Mouse (Mus musculus) midbrain, embryonic 15.5 days (tissue): ENCODE measurements at regions not wholly inside any gene's neighbourhood (a gene's known extent, or its start where the extent isn't known, plus 50 kb on each side); places are given as distances from the start of the nearest gene placed in this dataset.

Experiments used
- ATAC-seq: fragments of 200-750 bp; cut with Nextera tagmentation; replicated peaks from 2 replicates; pipeline ENCODE4 v1.8.0; 2017; ENCODE audit warnings: moderate TSS enrichment
- H3K27ac ChIP-seq: fragments of 300-500 bp; sonication (generic); 2 replicates; pipeline ENCODE4 v1.5.1; 2015; ENCODE audit warnings: mild to moderate bottlenecking, inconsistent platforms
- H3K27me3 ChIP-seq: fragments of 300-500 bp; sonication (generic); replicated peaks from 2 replicates; pipeline ENCODE4 v1.6.1; 2015; ENCODE audit warnings: inconsistent platforms
- H3K36me3 ChIP-seq: fragments of 300-500 bp; sonication (generic); replicated peaks from 2 replicates; pipeline ENCODE4 v1.6.1; 2015; ENCODE audit warnings: inconsistent platforms
- H3K4me1 ChIP-seq: fragments of 300-500 bp; sonication (generic); 2 replicates; pipeline ENCODE4 v1.6.1; 2015; ENCODE audit warnings: inconsistent platforms
- H3K4me2 ChIP-seq: fragments of 300-500 bp; sonication (generic); 2 replicates; pipeline ENCODE4 v1.6.1; 2015; ENCODE audit warnings: inconsistent platforms, mild to moderate bottlenecking, moderate library complexity
- H3K4me3 ChIP-seq: fragments of 300-500 bp; sonication (generic); 2 replicates; pipeline ENCODE4 v1.5.1; 2015; ENCODE audit warnings: mild to moderate bottlenecking, inconsistent platforms
- H3K9ac ChIP-seq: fragments of 300-500 bp; sonication (generic); 2 replicates; pipeline ENCODE4 v1.6.1; 2015; ENCODE audit warnings: mild to moderate bottlenecking, inconsistent platforms
- H3K9me3 ChIP-seq: fragments of 300-500 bp; sonication (generic); 2 replicates; pipeline ENCODE4 v1.6.1; 2016; ENCODE audit warnings: inconsistent platforms
- WGBS: fragments of 180-500 bp; shearing (Covaris S2); methylation state at CpG from one replicate; pipeline ENCODE4 v1.1.7; 2015; ENCODE audit warnings: mixed read lengths; 5-methylcytosine and 5-hydroxymethylcytosine counted together

- no peak for ATAC-seq
- Histone ChIP-seq H3K4me1 (peaks cover 12% of the 10 kb centered on the region), H3K27ac (0 out of 2 replicates have a peak overlapping the region, but pooled peaks have one; percentile 3), H3K4me2 (no peak overlapping the region), H3K9ac (no peak overlapping the region), H3K36me3 (no peaks in the 10 kb centered on the region), H3K9me3 (no peaks in the 10 kb centered on the region), H3K27me3 (no peaks in the 10 kb centered on the region), H3K4me3 (no peak overlapping the region)
- 59% methylated on average over 19 of the region's 19 CpGs for WGBS
Measured at GRCm38 (mm10) chr13:43930081-43930981, 145.8 kb downstream of the Cd83 start.

- H3K9ac ChIP-seq, result no peak overlapping the region
- no peak overlapping the region for H3K27ac ChIP-seq
Measured at GRCm38 (mm10) chr13:43932946-43933345, 148.4 kb downstream of the Cd83 start.

GRCm38 (mm10) chr13:43935284-43935683 lies 150.7 kb downstream of the Cd83 start:
- WGBS, result 93% methylated on average over 6 of the region's 6 CpGs
- Histone ChIP-seq H3K4me3 (no peak overlapping the region), H3K4me1 (peaks cover 29% of the 10 kb centered on the region), H3K27me3 (no peaks in the 10 kb centered on the region), H3K27ac (no peak overlapping the region), H3K4me2 (no peak overlapping the region), H3K9me3 (no peaks in the 10 kb centered on the region), H3K36me3 (no peaks in the 10 kb centered on the region), H3K9ac (no peak overlapping the region)
- ATAC-seq, result no peak

More at GRCm38 (mm10) chr13:43932946-43933345, 148.4 kb downstream of the Cd83 start:
- no peak overlapping the region for H3K4me3 ChIP-seq
- H3K36me3 ChIP-seq, result no peaks in the 10 kb centered on the region
- 54% methylated on average over 7 of the region's 7 CpGs for WGBS
- ATAC-seq, result no peak
- no peaks in the 10 kb centered on the region for H3K27me3 ChIP-seq
- no peaks in the 10 kb centered on the region for H3K9me3 ChIP-seq
- H3K4me2 ChIP-seq, result no peak overlapping the region
- peaks cover 22% of the 10 kb centered on the region for H3K4me1 ChIP-seq

- Histone ChIP-seq H3K9ac (no peak overlapping the region), H3K9me3 (no peaks in the 10 kb centered on the region), H3K4me2 (no peak overlapping the region), H3K27me3 (no peaks in the 10 kb centered on the region), H3K36me3 (no peaks in the 10 kb centered on the region), H3K4me3 (no peak overlapping the region), H3K27ac (no peak overlapping the region; the same call in 1 of the 2 replicates), H3K4me1 (peaks cover 22% of the 10 kb centered on the region)
- ATAC-seq, result 0 out of 2 replicates have a peak, but pooled peaks have one; percentile 52
- WGBS, result 9% methylated on average over 4 of the region's 4 CpGs
Measured at GRCm38 (mm10) chr13:43936504-43936903, 151.9 kb downstream of the Cd83 start.

GRCm38 (mm10) chr13:43938611-43939010 lies 154.0 kb downstream of the Cd83 start:
- WGBS, result 74% methylated on average over 7 of the region's 7 CpGs
- Histone ChIP-seq H3K9ac (no peak overlapping the region), H3K4me1 (peaks cover 17% of the 10 kb centered on the region), H3K9me3 (no peaks in the 10 kb centered on the region), H3K4me2 (no peak overlapping the region), H3K27me3 (no peaks in the 10 kb centered on the region), H3K4me3 (no peak overlapping the region), H3K27ac (no peak overlapping the region), H3K36me3 (no peaks in the 10 kb centered on the region)
- ATAC-seq, result no peak

- Histone ChIP-seq H3K4me2 (no peak overlapping the region), H3K4me3 (no peak overlapping the region), H3K36me3 (no peaks in the 10 kb centered on the region), H3K4me1 (peaks cover 17% of the 10 kb centered on the region), H3K27me3 (no peaks in the 10 kb centered on the region), H3K27ac (no peak overlapping the region), H3K9me3 (no peaks in the 10 kb centered on the region), H3K9ac (no peak overlapping the region)
- 12% methylated on average over 4 of the region's 4 CpGs for WGBS
- ATAC-seq, result 0 out of 2 replicates have a peak, but pooled peaks have one; percentile 70
Measured at GRCm38 (mm10) chr13:43939375-43939774, 154.8 kb downstream of the Cd83 start.

- Histone ChIP-seq H3K4me3 (no peak overlapping the region), H3K9ac (no peak overlapping the region), H3K9me3 (no peaks in the 10 kb centered on the region), H3K4me1 (peaks cover 12% of the 10 kb centered on the region), H3K4me2 (no peak overlapping the region), H3K36me3 (no peaks in the 10 kb centered on the region), H3K27ac (no peak overlapping the region), H3K27me3 (no peaks in the 10 kb centered on the region)
- WGBS, result 80% methylated on average over 8 of the region's 8 CpGs
- ATAC-seq, result no peak
Measured at GRCm38 (mm10) chr13:43941731-43942130, 157.2 kb downstream of the Cd83 start.

GRCm38 (mm10) chr13:43948606-43949005 lies 164.0 kb downstream of the Cd83 start:
- Histone ChIP-seq H3K4me2 (no peak overlapping the region), H3K9me3 (no peaks in the 10 kb centered on the region), H3K4me3 (no peak overlapping the region), H3K27me3 (no peaks in the 10 kb centered on the region), H3K4me1 (peaks cover 9% of the 10 kb centered on the region; the same call in 1 of the 2 replicates), H3K36me3 (no peaks in the 10 kb centered on the region), H3K27ac (no peak overlapping the region), H3K9ac (no peak overlapping the region)
- no peak for ATAC-seq
- WGBS, result 69% methylated on average over 3 of the region's 3 CpGs

GRCm38 (mm10) chr13:43949740-43950643 lies 165.4 kb downstream of the Cd83 start:
- H3K9ac ChIP-seq, result no peak overlapping the region
- H3K4me1 ChIP-seq, result peaks cover 9% of the 10 kb centered on the region; the same call in 1 of the 2 replicates
- no peaks in the 10 kb centered on the region for H3K27me3 ChIP-seq
- H3K27ac ChIP-seq, result peak overlapping the region; percentile 9; the same call in 1 of the 2 replicates
- ATAC-seq, result peak; percentile 63; the same call in 1 of the 2 replicates
- H3K4me3 ChIP-seq, result no peak overlapping the region
- no peaks in the 10 kb centered on the region for H3K9me3 ChIP-seq
- WGBS, result 43% methylated on average over 15 of the region's 15 CpGs
- H3K36me3 ChIP-seq, result no peaks in the 10 kb centered on the region
- no peak overlapping the region for H3K4me2 ChIP-seq

- no peak overlapping the region for H3K27ac ChIP-seq
- H3K4me3 ChIP-seq, result no peak overlapping the region
- H3K4me2 ChIP-seq, result no peak overlapping the region
- no peaks in the 10 kb centered on the region for H3K36me3 ChIP-seq
- WGBS, result 66% methylated on average over 4 of the region's 4 CpGs
- ATAC-seq, result no peak
- H3K9me3 ChIP-seq, result no peaks in the 10 kb centered on the region
- H3K9ac ChIP-seq, result no peak overlapping the region
- H3K27me3 ChIP-seq, result no peaks in the 10 kb centered on the region
- H3K4me1 ChIP-seq, result peaks cover 9% of the 10 kb centered on the region; the same call in 1 of the 2 replicates
Measured at GRCm38 (mm10) chr13:43952491-43952890, 167.9 kb downstream of the Cd83 start.

- no peaks in the 10 kb centered on the region for H3K36me3 ChIP-seq
- no peaks in the 10 kb centered on the region for H3K9me3 ChIP-seq
- 50% methylated on average over 5 of the region's 5 CpGs for WGBS
- H3K27ac ChIP-seq, result no peak overlapping the region
- no peak overlapping the region for H3K4me3 ChIP-seq
- no peak overlapping the region for H3K4me2 ChIP-seq
- H3K4me1 ChIP-seq, result peaks cover 9% of the 10 kb centered on the region; the same call in 1 of the 2 replicates
- H3K27me3 ChIP-seq, result no peaks in the 10 kb centered on the region
- no peak overlapping the region for H3K9ac ChIP-seq
- ATAC-seq, result no peak
Measured at GRCm38 (mm10) chr13:43952972-43953592, 168.5 kb downstream of the Cd83 start.
